Mouse (Mus musculus) large intestine, adult 2 months (tissue): ENCODE data around the gene Ambn. TPM values are rescaled to one million over a fixed set of nuclear protein-coding genes. Genes with fewer than 3 reads are reported as not detected.
"Not testable (repeated sequence)": the region's sequence is repeated elsewhere in the genome, so short reads cannot be mapped to it uniquely, and the experiment has no call there.

Experiments
- DNase-seq: peaks from one replicate; pipeline ENCODE4 v3.0.0-alpha.2; 2012; ENCODE audit warnings: low read depth, low spot score
- WGBS: fragments of 180-500 bp; shearing (Covaris S2); methylation state at CpG from one replicate; pipeline ENCODE4 v1.1.7; 2018; 5-methylcytosine and 5-hydroxymethylcytosine counted together
- polyA plus RNA-seq: library from polyadenylated mRNA; depleted of rRNA; stranded (reverse); fragments of >200 nt; gene quantifications from 2 replicates; pipeline ENCODE4 v1.2.3, GENCODE M21; 2012; rRNA removed

Ambn gene
- not detected in 2 replicates for polyA plus RNA-seq

- DNase-seq, result no peak
- 84% methylated on average over 3 of the region's 3 CpGs for WGBS
Measured at GRCm38 (mm10) chr5:88455691-88456090, at the start of gene Ambn. Gene Ambn, plus strand, starts transcription at chr5:88455991.

GRCm38 (mm10) chr5:88420319-88421065 lies 35.3 kb upstream of the Ambn start:
- DNase-seq, result no peak
- WGBS, result 79% methylated on average over 8 of the region's 8 CpGs

GRCm38 (mm10) chr5:88424892-88425291 lies 30.9 kb upstream of the Ambn start:
- WGBS, result 68% methylated on average over 2 of the region's 2 CpGs

GRCm38 (mm10) chr5:88426753-88427152 lies 29.0 kb upstream of the Ambn start:
- WGBS, result 17% methylated on average over 1 of the region's 1 CpGs
- DNase-seq, result no peak

More at GRCm38 (mm10) chr5:88424892-88425291, 30.9 kb upstream of the Ambn start:
- DNase-seq, result not testable (repeated sequence)

- DNase-seq, result no peak
- WGBS, result 86% methylated on average over 2 of the region's 2 CpGs
Measured at GRCm38 (mm10) chr5:88467471-88467870, 11.7 kb downstream of the Ambn start.

GRCm38 (mm10) chr5:88468807-88469704 lies 13.3 kb downstream of the Ambn start:
- 86% methylated on average over 4 of the region's 4 CpGs for WGBS
- DNase-seq, result no peak

- DNase-seq, result no peak
Measured at GRCm38 (mm10) chr5:88487675-88488074, 31.9 kb downstream of the Ambn start, which contains the start of gene Enam. Gene Enam, plus strand, starts transcription at chr5:88487975.

- 59% methylated on average over 2 of the region's 2 CpGs for WGBS
- no peak for DNase-seq
Measured at GRCm38 (mm10) chr5:88489004-88489403, 33.2 kb downstream of the Ambn start.

- 83% methylated on average over 5 of the region's 5 CpGs for WGBS
- DNase-seq, result no peak
Measured at GRCm38 (mm10) chr5:88491111-88491510, 35.3 kb downstream of the Ambn start.

- DNase-seq, result no peak
Measured at GRCm38 (mm10) chr5:88499781-88500180, 44.0 kb downstream of the Ambn start.

GRCm38 (mm10) chr5:88508555-88508954 lies 52.8 kb downstream of the Ambn start:
- no peak for DNase-seq
- 42% methylated on average over 1 of the region's 1 CpGs for WGBS

More at GRCm38 (mm10) chr5:88499781-88500180, 44.0 kb downstream of the Ambn start:
- 32% methylated on average over 3 of the region's 3 CpGs for WGBS

GRCm38 (mm10) chr5:88508990-88509389 lies 53.2 kb downstream of the Ambn start:
- DNase-seq, result no peak

More at GRCm38 (mm10) chr5:88508990-88509389, 53.2 kb downstream of the Ambn start:
- WGBS, result 71% methylated on average over 1 of the region's 1 CpGs

Other genes with a start within 250 kb of the Ambn start
- gene Gm7714, start 187.1 kb upstream of the Ambn start, polyA plus RNA-seq, result not detected in 2 replicates
- gene Prol1, start 138.7 kb upstream of the Ambn start, polyA plus RNA-seq, result not detected in 2 replicates
- not detected in 2 replicates for gene Amtn, start 79.9 kb upstream of the Ambn start, polyA plus RNA-seq
- gene Enam, start 32.0 kb downstream of the Ambn start, polyA plus RNA-seq, result 0.04 TPM in 1 of 2 replicates, not detected in the other
- 949 and 1,956 TPM in 2 replicates for gene Jchain, start 71.9 kb downstream of the Ambn start, polyA plus RNA-seq
- gene Utp3, start 98.5 kb downstream of the Ambn start, polyA plus RNA-seq, result 6.0 and 7.8 TPM in 2 replicates
- 4.9 and 7.6 TPM in 2 replicates for gene Rufy3, start 109.0 kb downstream of the Ambn start, polyA plus RNA-seq
- 11.4 and 15.7 TPM in 2 replicates for gene Grsf1, start 220.2 kb downstream of the Ambn start, polyA plus RNA-seq